In the genomic region with DNA sequence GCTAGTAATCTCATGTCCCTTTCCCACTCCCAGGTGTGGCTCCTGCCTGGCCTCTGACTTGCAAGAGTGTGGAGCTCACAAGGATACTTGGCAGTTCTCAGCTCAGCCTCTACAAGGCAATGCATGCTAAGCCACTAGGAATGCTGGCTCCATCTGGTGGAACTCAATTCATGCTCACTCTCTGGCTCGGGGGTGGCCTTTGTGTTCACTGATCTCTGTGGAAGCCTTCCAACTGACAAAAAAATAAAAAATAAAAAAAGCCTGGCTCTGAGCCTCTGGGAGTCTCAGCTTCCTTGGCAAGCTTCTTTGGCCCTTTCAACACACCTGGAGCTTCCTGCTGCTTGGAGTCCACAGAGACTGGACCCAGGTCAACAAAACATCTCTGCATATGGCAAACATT, we compare ENCODE assay signal across 8 mouse cellular contexts.
DNase-seq lines count a peak whose midpoint lies in the region; ATAC-seq and TF ChIP-seq lines count a peak whose summit lies in the region.

No protein-coding gene starts in this region.

- no peaks in the 10 kb centered on the region; the same call in 1 of the 2 replicates for H3K4me1 ChIP-seq in cerebellum, adult 2 months (ENCODE audit: control insufficient read depth, insufficient read depth, low read length)
- peaks cover 12% of the 10 kb centered on the region for H3K4me1 ChIP-seq in limb, embryonic 14.5 days (ENCODE audit: control insufficient read depth, insufficient read depth, low read length)
- peaks cover 5% of the 10 kb centered on the region; the same call in 1 of the 2 replicates for H3K4me1 ChIP-seq in thymus, adult 2 months (replicated peaks; ENCODE audit: control insufficient read depth, insufficient read depth, low read length)

- TF ChIP-seq POLR2A in cerebellum, adult 2 months (IDR thresholded peaks at IDR 0.05; ENCODE audit: borderline replicate concordance, insufficient read depth, low read length), result no peak
- TF ChIP-seq POLR2A in limb, embryonic 14.5 days (IDR thresholded peaks at IDR 0.05; ENCODE audit: borderline replicate concordance, extremely low read depth, insufficient read depth, insufficient read length), result no peak
- no peak for TF ChIP-seq POLR2A in thymus, adult 2 months (IDR thresholded peaks at IDR 0.05; ENCODE audit: control insufficient read depth, extremely low read depth, insufficient read depth, low read length, poor library complexity)

- peak; percentile 58; the same call in 1 of the 2 replicates for TF ChIP-seq CTCF in cerebellum, adult 2 months (IDR thresholded peaks at IDR 0.05; ENCODE audit: borderline replicate concordance, insufficient read depth, low read depth, low read length)
- no peak for TF ChIP-seq CTCF in thymus, adult 2 months (IDR thresholded peaks at IDR 0.05; ENCODE audit: borderline replicate concordance, control insufficient read depth, extremely low read depth, insufficient read depth, low read length, poor library complexity)

- peak; percentile 39 for DNase-seq in layer of hippocampus, adult 9-11 months
- no peak for DNase-seq in layer of hippocampus, postnatal 10 days (ENCODE audit: low spot score in 2 of 2)
- DNase-seq in cerebellum, adult 2 months, result peak; percentile 39 to 69
- DNase-seq in fat pad, adult 2 months (ENCODE audit: extremely low read depth, low read depth, low spot score), result peak; percentile 74
- peak; percentile 86 for DNase-seq in limb, embryonic 14.5 days (ENCODE audit: low spot score)
- DNase-seq in thymus, adult 2 months, result no peak
- no peak for DNase-seq in right cerebral cortex, postnatal 36 days (ENCODE audit: low spot score in 2 of 2)
- no peak for DNase-seq in right cerebral cortex, postnatal 14 days

- no peaks in the 10 kb centered on the region for H3K27me3 ChIP-seq in cerebellum, adult 2 months (ENCODE audit: control insufficient read depth, insufficient read depth, low read length)
- no peaks in the 10 kb centered on the region for H3K27me3 ChIP-seq in limb, embryonic 14.5 days (ENCODE audit: control insufficient read depth, insufficient read depth, low read length)
- no peaks in the 10 kb centered on the region for H3K27me3 ChIP-seq in thymus, adult 2 months (ENCODE audit: control insufficient read depth, insufficient read depth, low read length)

- peak; percentile 84 for ATAC-seq in limb, embryonic 14.5 days (ENCODE audit: low FRiP score, low read depth)

- no peak overlapping the region for H3K4me2 ChIP-seq in limb, embryonic 14.5 days (replicated peaks; ENCODE audit: low read depth, low read length, severe bottlenecking)

- H3K9me3 ChIP-seq in limb, embryonic 14.5 days (ENCODE audit: control insufficient read depth, low read length), result no peaks in the 10 kb centered on the region

- no peak overlapping the region for H3K9ac ChIP-seq in limb, embryonic 14.5 days (ENCODE audit: low read depth, low read length, severe bottlenecking)

- no peak overlapping the region for H3K4me3 ChIP-seq in cerebellum, adult 2 months (replicated peaks; ENCODE audit: insufficient read depth, low read depth, low read length)
- no peak overlapping the region for H3K4me3 ChIP-seq in limb, embryonic 14.5 days (replicated peaks; ENCODE audit: low read length)
- no peak overlapping the region for H3K4me3 ChIP-seq in thymus, adult 2 months (ENCODE audit: control insufficient read depth, insufficient read depth, low read length)

- H3K27ac ChIP-seq in cerebellum, adult 2 months (ENCODE audit: insufficient read depth, low read length), result no peak overlapping the region
- no peak overlapping the region for H3K27ac ChIP-seq in limb, embryonic 14.5 days (replicated peaks; ENCODE audit: low read depth, low read length)
- H3K27ac ChIP-seq in thymus, adult 2 months (ENCODE audit: control insufficient read depth, insufficient read depth, low read length), result no peak overlapping the region

- H3K36me3 ChIP-seq in limb, embryonic 14.5 days (ENCODE audit: control insufficient read depth, insufficient read depth, low read length), result no peaks in the 10 kb centered on the region
- H3K36me3 ChIP-seq in thymus, adult 2 months (ENCODE audit: control insufficient read depth, insufficient read depth, low read length), result no peaks in the 10 kb centered on the region

- 3% methylated on average over 1 of the region's 1 CpGs for WGBS in cerebellum, adult 2 months
- 41% methylated on average over 1 of the region's 1 CpGs for WGBS in limb, embryonic 14.5 days
- WGBS in thymus, adult 2 months, result 67% methylated on average over 1 of the region's 1 CpGs

Comparison
In these comparisons a context has a peak if more than half of its experiments do, and no peak if none do; other contexts are left out.
1. DNase-seq: peak in layer of hippocampus, adult 9-11 months (single experiment), cerebellum, adult 2 months (2 of 2), fat pad, adult 2 months (single experiment) and limb, embryonic 14.5 days (single experiment); none in layer of hippocampus, postnatal 10 days (0 of 2), thymus, adult 2 months (single experiment), right cerebral cortex, postnatal 36 days (0 of 2) and right cerebral cortex, postnatal 14 days (single experiment).